23 mouse cellular contexts compared by ENCODE assay signal in the genomic region with DNA sequence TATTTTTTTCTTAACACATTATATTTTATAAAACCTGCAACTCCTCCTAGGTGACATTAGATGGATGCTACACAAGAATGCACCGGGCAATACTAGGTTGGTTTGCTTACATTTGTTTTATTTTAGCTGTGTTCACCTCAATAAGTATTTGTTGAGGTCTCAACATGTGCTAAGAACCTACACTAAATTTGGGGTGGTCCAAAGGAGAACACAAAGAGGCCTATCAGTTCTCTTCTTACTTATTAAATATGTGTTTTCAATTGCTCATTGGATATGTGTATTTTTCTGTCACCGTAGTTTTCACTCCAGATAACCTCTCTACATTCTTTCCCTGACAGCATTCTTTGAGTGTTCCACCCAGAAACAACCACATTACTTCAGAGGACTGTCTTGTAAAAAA. TPM values are rescaled to one million over a fixed set of nuclear protein-coding genes. Genes with fewer than 3 reads are reported as not detected.
"Had no signal": no experiment of that assay in that cellular context is flagged by ENCODE, and none has a peak within 500 bp of the region (broad histone marks: within the 10 kb centered on the region; RNA-seq: fewer than 3 reads in every experiment).

No protein-coding gene starts in this region.

- H3K9ac ChIP-seq: liver, embryonic 15.5 days; liver, postnatal 0 days; lung, embryonic 15.5 days; midbrain, embryonic 12.5 days; neural tube, embryonic 12.5 days; stomach, embryonic 15.5 days had no signal

- DNase-seq: liver, postnatal 0 days; lung, adult 2 months; lung, postnatal 14 days; lung, postnatal 36 days; right cerebral cortex, postnatal 14 days; thymus, adult 2 months; thymus, postnatal 25 days; thymus, postnatal 4 days had no signal

- H3K9me3 ChIP-seq: liver, embryonic 15.5 days; lung, embryonic 15.5 days; megakaryocyte, embryonic 14.5 days; midbrain, embryonic 12.5 days; neural tube, embryonic 12.5 days; stomach, embryonic 15.5 days had no signal

- ATAC-seq: liver, postnatal 0 days; lung, postnatal 0 days had no signal

- H3K4me2 ChIP-seq: liver, embryonic 15.5 days; midbrain, embryonic 12.5 days had no signal

- H3K4me3 ChIP-seq: liver, embryonic 15.5 days; lung, embryonic 15.5 days; midbrain, embryonic 12.5 days had no signal

- H3K27ac ChIP-seq: liver, embryonic 15.5 days; lung, embryonic 15.5 days; macrophage; midbrain, embryonic 12.5 days; neural tube, embryonic 12.5 days; stomach, embryonic 15.5 days; stomach, postnatal 0 days had no signal

RNA-seq across cellular contexts. Expression of a gene that starts 9.2 kb away (rescaled TPM):
- total RNA-seq: monocyte, adult 5-6 weeks; neutrophil, adult 5-6 weeks had no signal
- polyA plus RNA-seq: liver, embryonic 15.5 days; liver, postnatal 0 days; lung, adult 2 months; lung, embryonic 15.5 days; lung, postnatal 0 days; macrophage; spleen, adult 2 months; testis, adult 2 months; urinary bladder, adult 2 months had no signal

RNA-seq across cellular contexts. Expression of a gene that starts 15.1 kb away (rescaled TPM):
- total RNA-seq: megakaryocyte progenitor cell, adult 5-6 weeks; monocyte, adult 5-6 weeks; neutrophil, adult 5-6 weeks had no signal
- polyA plus RNA-seq: liver, embryonic 15.5 days; liver, postnatal 0 days; lung, adult 2 months; lung, embryonic 15.5 days; lung, postnatal 0 days; macrophage; spleen, adult 2 months; testis, adult 2 months; urinary bladder, adult 2 months had no signal
